Mouse (Mus musculus) MEL (cell line): ENCODE results near the gene Polr3b. TPM values are rescaled to one million over a fixed set of nuclear protein-coding genes. Genes with fewer than 3 reads are reported as not detected.

ENCODE experiments used
- DNase-seq: peaks from one replicate; pipeline ENCODE4 v3.0.0; 2011; ENCODE audit warnings: low read depth, low spot score
- H3K27ac ChIP-seq: 2 replicates; pipeline ENCODE4 v1.5.1; 2012; ENCODE audit warnings: low read depth, mild to moderate bottlenecking, control low read depth, low read length, moderate library complexity; ENCODE audit not compliant: control insufficient read depth
- H3K27me3 ChIP-seq, 2 experiments: fragments of 150-350 bp in 1 of 2; sonication (generic) in 1 of 2; 2 replicates each; pipeline ENCODE4 v1.6.1; 2012; ENCODE audit warnings: low read length in 2 of 2, mild to moderate bottlenecking in 2 of 2, improper control_type of control experiment in 1 of 2, moderate library complexity in 1 of 2; ENCODE audit not compliant: insufficient read depth in 2 of 2, control insufficient read depth in 1 of 2
- H3K36me3 ChIP-seq, 2 experiments: 2 replicates each; pipeline ENCODE4 v1.6.1; 2012 to 2014; ENCODE audit warnings: low read length in 2 of 2, improper control_type of control experiment in 1 of 2, inconsistent platforms in 1 of 2, mild to moderate bottlenecking in 1 of 2; ENCODE audit not compliant: insufficient read depth in 2 of 2, control insufficient read depth in 1 of 2
- H3K4me1 ChIP-seq, 2 experiments: fragments of 150-350 bp in 1 of 2; sonication (generic) in 1 of 2; 2 replicates each; pipeline ENCODE4 v1.6.1; 2012; ENCODE audit warnings: low read length in 2 of 2, improper control_type of control experiment in 1 of 2, mild to moderate bottlenecking in 1 of 2; ENCODE audit not compliant: insufficient read depth in 2 of 2, control insufficient read depth in 1 of 2
- H3K4me3 ChIP-seq, 2 experiments: fragments of 150-350 bp in 1 of 2; sonication (generic) in 1 of 2; 2 replicates each; pipeline ENCODE4 v1.5.1; 2012; ENCODE audit warnings: low read depth in 2 of 2, low read length in 2 of 2, mild to moderate bottlenecking in 2 of 2, moderate library complexity in 2 of 2, control low read depth in 1 of 2, improper control_type of control experiment in 1 of 2; ENCODE audit not compliant: control insufficient read depth in 1 of 2, insufficient read depth in 1 of 2
- H3K79me2 ChIP-seq: 2 replicates; pipeline ENCODE4 v1.6.1; 2012; ENCODE audit warnings: mild to moderate bottlenecking, low read length, moderate library complexity; ENCODE audit not compliant: control insufficient read depth, poor library complexity, insufficient read depth
- H3K9ac ChIP-seq: 2 replicates; pipeline ENCODE4 v1.6.1; 2012; ENCODE audit warnings: low read depth, mild to moderate bottlenecking, control low read depth, low read length, moderate library complexity; ENCODE audit not compliant: control insufficient read depth, poor library complexity, severe bottlenecking
- H3K9me3 ChIP-seq: fragments of 150-350 bp; sonication (generic); replicated peaks from 2 replicates; pipeline ENCODE4 v1.6.1; 2012; ENCODE audit warnings: mild to moderate bottlenecking, low read length, improper control_type of control experiment, moderate library complexity; ENCODE audit not compliant: insufficient read depth
- CHD1 ChIP-seq: IDR thresholded peaks from 2 replicates; pipeline ENCODE4 v1.6.1; 2012; ENCODE audit warnings: low read depth, mild to moderate bottlenecking, inconsistent platforms, low read length, improper control_type of control experiment
- ETS1 ChIP-seq: IDR thresholded peaks from 2 replicates; pipeline ENCODE4 v1.6.1; 2012; ENCODE audit warnings: low read depth, mild to moderate bottlenecking, inconsistent platforms, low read length, improper control_type of control experiment, moderate library complexity
- GATA1 ChIP-seq: IDR thresholded peaks from 2 replicates; pipeline ENCODE4 v1.6.1; 2011; ENCODE audit warnings: low read depth, low read length, improper control_type of control experiment
- KAT2A ChIP-seq: conservative IDR thresholded peaks from 2 replicates; pipeline ENCODE4 v1.6.1; 2012; ENCODE audit warnings: low read depth, low read length, improper control_type of control experiment, inconsistent platforms
- MAFK ChIP-seq: IDR thresholded peaks from 2 replicates; pipeline ENCODE4 v1.6.1; 2011; ENCODE audit warnings: low read depth, mild to moderate bottlenecking, low read length, improper control_type of control experiment, borderline replicate concordance
- MAX ChIP-seq: IDR thresholded peaks from 2 replicates; pipeline ENCODE4 v1.6.1; 2011; ENCODE audit warnings: low read length, improper control_type of control experiment
- MEF2A ChIP-seq: IDR thresholded peaks from 2 replicates; pipeline ENCODE4 v1.6.1; 2014; ENCODE audit warnings: low read depth, mild to moderate bottlenecking, inconsistent platforms, low read length, improper control_type of control experiment; ENCODE audit not compliant: poor library complexity, insufficient replicate concordance, severe bottlenecking; ENCODE audit errors: extremely low read depth
- MYC ChIP-seq: IDR thresholded peaks from 2 replicates; pipeline ENCODE4 v1.6.1; 2011; ENCODE audit warnings: low read depth, mild to moderate bottlenecking, low read length, improper control_type of control experiment, moderate library complexity
- NELFE ChIP-seq: IDR thresholded peaks from 2 replicates; pipeline ENCODE4 v1.6.1; 2011; ENCODE audit warnings: low read depth, low read length, improper control_type of control experiment
- NRF1 ChIP-seq: IDR thresholded peaks from 2 replicates; pipeline ENCODE4 v1.6.1; 2014; ENCODE audit warnings: low read depth, mild to moderate bottlenecking, inconsistent platforms, low read length, improper control_type of control experiment, moderate library complexity; ENCODE audit not compliant: poor library complexity, insufficient read depth, severe bottlenecking
- POLR2A ChIP-seq, 2 experiments: IDR thresholded peaks; 2 replicates each; pipeline ENCODE4 v1.6.1; 2011 to 2012; ENCODE audit warnings: low read length in 2 of 2, mild to moderate bottlenecking in 2 of 2, control low read depth in 1 of 2, improper control_type of control experiment in 1 of 2, low read depth in 1 of 2, moderate library complexity in 1 of 2; ENCODE audit not compliant: control insufficient read depth in 1 of 2, insufficient read depth in 1 of 2, poor library complexity in 1 of 2
- POLR2AphosphoS5 ChIP-seq: IDR thresholded peaks from 2 replicates; pipeline ENCODE4 v1.6.1; 2012; ENCODE audit warnings: low read depth, borderline replicate concordance, mild to moderate bottlenecking, inconsistent platforms, low read length, moderate library complexity, mixed read lengths
- RAD21 ChIP-seq: IDR thresholded peaks from 2 replicates; pipeline ENCODE4 v1.6.1; 2011; ENCODE audit warnings: mild to moderate bottlenecking, low read depth, low read length, improper control_type of control experiment
- UBTF ChIP-seq: IDR thresholded peaks from 2 replicates; pipeline ENCODE4 v1.6.1; 2012; ENCODE audit warnings: low read depth, mild to moderate bottlenecking, inconsistent platforms, low read length, improper control_type of control experiment, moderate library complexity, borderline replicate concordance; ENCODE audit not compliant: insufficient read depth
- USF1 ChIP-seq: IDR thresholded peaks from 2 replicates; pipeline ENCODE4 v1.6.1; 2014; ENCODE audit warnings: low read depth, mild to moderate bottlenecking, inconsistent platforms, low read length, improper control_type of control experiment, moderate library complexity
- ZMIZ1 ChIP-seq: IDR thresholded peaks from 2 replicates; pipeline ENCODE4 v1.6.1; 2012; ENCODE audit warnings: low read depth, mild to moderate bottlenecking, inconsistent platforms, low read length, improper control_type of control experiment, moderate library complexity
- polyA plus RNA-seq, 2 experiments: library from polyadenylated mRNA; stranded (reverse) in 1 of 2; unstranded in 1 of 2; fragments of >175 nt in 1 of 2; fragments of >200 nt in 1 of 2; gene quantifications; 2 replicates each; pipeline versions ENCODE4 v1.2.1 to v1.2.4; 2012; ENCODE audit warnings: low replicate concordance in 2 of 2, low read depth in 1 of 2; ENCODE audit not compliant: insufficient read length in 2 of 2, insufficient read depth in 1 of 2, missing spikeins in 1 of 2
- total RNA-seq: library from RNA; depleted of rRNA; stranded (reverse); fragments of 300-350 nt; gene quantifications from 2 replicates; pipeline ENCODE4 v1.2.3, GENCODE M21; 2012

Polr3b gene
- total and polyA plus RNA-seq, 3 experiments: 19.8 to 24.2 TPM; not detected in 1

GRCm38 (mm10) chr10:84691692-84692091, 69.6 kb downstream of the Polr3b start:
- no peaks in the 10 kb centered on the region for H3K9me3 ChIP-seq
- H3K9ac ChIP-seq: no peak overlapping the region
- no peaks in the 10 kb centered on the region for H3K27me3 ChIP-seq
- no peaks in the 10 kb centered on the region for H3K4me1 ChIP-seq
- no peak overlapping the region for H3K27ac ChIP-seq
- no peak for DNase-seq
- no peak for TF ChIP-seq NELFE
- TF ChIP-seq, all 39 proteins: peak for 0
- H3K4me3 ChIP-seq: no peak overlapping the region
- no peaks in the 10 kb centered on the region for H3K79me2 ChIP-seq
- peaks cover 0 to 1% of the 10 kb centered on the region in 2 experiments; a peak in 2 of 4 replicates for H3K36me3 ChIP-seq

GRCm38 (mm10) chr10:84693841-84694638, 71.9 kb downstream of the Polr3b start:
- H3K36me3 ChIP-seq: peaks cover 0 to 8% of the 10 kb centered on the region in 2 experiments; a peak in 2 of 4 replicates
- H3K79me2 ChIP-seq: no peaks in the 10 kb centered on the region
- no peaks in the 10 kb centered on the region for H3K4me1 ChIP-seq
- H3K9ac ChIP-seq: no peak overlapping the region
- no peak overlapping the region for H3K27ac ChIP-seq
- DNase-seq: peak; percentile 10
- H3K27me3 ChIP-seq: no peaks in the 10 kb centered on the region
- no peaks in the 10 kb centered on the region for H3K9me3 ChIP-seq
- H3K4me3 ChIP-seq: no peak overlapping the region
- TF ChIP-seq RAD21 (no peak), MEF2A (no peak), CHD1 (no peak), NELFE (no peak), MAFK (no peak), POLR2A (IDR thresholded peaks at IDR 0.05; ENCODE audit: control insufficient read depth in 1 of 2, insufficient read depth in 1 of 2, low read depth in 1 of 2, low read length in 2 of 2, poor library complexity in 1 of 2) (no peak), UBTF (no peak), ZMIZ1 (no peak), NRF1 (no peak), USF1 (no peak), MYC (no peak), GATA1 (no peak), POLR2AphosphoS5 (no peak), MAX (no peak), ETS1 (no peak), KAT2A (no peak)
